Mouse (Mus musculus): ENCODE results near the gene Suv39h2. TPM values are rescaled to one million over a fixed set of nuclear protein-coding genes. Genes with fewer than 3 reads are reported as not detected.
A peak's percentile ranks its signal among the peaks of the same experiment; 100 is the strongest.

The Suv39h2 gene
- total and polyA plus RNA-seq, 3 experiments: 13.9 to 16.0 TPM; not detected in 1

DNA sequence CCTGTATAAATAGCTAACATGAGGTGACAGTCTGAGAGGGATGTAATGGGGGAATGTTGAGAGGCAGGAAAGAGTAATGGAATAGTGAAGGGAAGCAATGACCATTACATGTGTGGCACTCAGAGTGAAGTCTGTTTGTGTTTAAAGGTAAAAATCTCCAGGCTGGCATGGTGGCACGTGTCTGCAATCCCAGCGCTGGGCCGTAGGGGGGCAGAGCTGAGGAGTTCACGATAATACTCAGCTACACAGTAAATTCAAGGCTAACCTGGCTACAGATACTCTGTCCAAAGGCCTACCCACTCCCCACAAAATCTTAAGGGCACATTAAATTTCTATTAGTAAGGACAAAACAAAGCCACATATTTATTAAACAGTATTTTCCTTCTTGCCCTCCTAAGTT lies 18.2 kb downstream of the Suv39h2 start:
- H3K36me3 ChIP-seq (ENCODE audit: control insufficient read depth in 1 of 2, insufficient read depth in 2 of 2, low read length in 2 of 2): peaks cover 3 to 15% of the 10 kb centered on the region in 2 experiments; a peak in 3 of 4 replicates
- H3K4me1 ChIP-seq (ENCODE audit: control insufficient read depth in 1 of 2, insufficient read depth in 2 of 2, low read length in 2 of 2): no peaks in the 10 kb centered on the region
- H3K27me3 ChIP-seq (ENCODE audit: control insufficient read depth in 1 of 2, insufficient read depth in 2 of 2, low read length in 2 of 2): no peaks in the 10 kb centered on the region
- peak; percentile 21 for DNase-seq (ENCODE audit: low read depth, low spot score)
- no peak overlapping the region for H3K4me3 ChIP-seq (ENCODE audit: control insufficient read depth in 1 of 2, insufficient read depth in 1 of 2, low read depth in 2 of 2, low read length in 2 of 2)
- TF ChIP-seq ETS1 (IDR thresholded peaks at IDR 0.05; ENCODE audit: low read depth, low read length): no peak
- TF ChIP-seq CTCF (IDR thresholded peaks at IDR 0.05 in 2 of 3, conservative IDR thresholded peaks at IDR 0.05 in 1 of 3; ENCODE audit: control insufficient read depth in 1 of 3, insufficient read depth in 1 of 3, low read depth in 2 of 3, low read length in 3 of 3, poor library complexity in 1 of 3, severe bottlenecking in 1 of 3): peak in 2 of 3 experiments; percentile 4 to 25; a peak in 2 of 6 replicates
- TF ChIP-seq RCOR1 (IDR thresholded peaks at IDR 0.05; ENCODE audit: low read depth, low read length): no peak
- no peak for TF ChIP-seq ZC3H11A (IDR thresholded peaks at IDR 0.05; ENCODE audit: low read depth, low read length)
- H3K9ac ChIP-seq (ENCODE audit: control insufficient read depth, low read depth, low read length, poor library complexity, severe bottlenecking): no peak overlapping the region
- H3K27ac ChIP-seq (ENCODE audit: control insufficient read depth, low read depth, low read length): no peak overlapping the region
- H3K9me3 ChIP-seq (replicated peaks; ENCODE audit: insufficient read depth, low read length): no peaks in the 10 kb centered on the region
- no peaks in the 10 kb centered on the region for H3K79me2 ChIP-seq (ENCODE audit: control insufficient read depth, insufficient read depth, low read length, poor library complexity)

DNA sequence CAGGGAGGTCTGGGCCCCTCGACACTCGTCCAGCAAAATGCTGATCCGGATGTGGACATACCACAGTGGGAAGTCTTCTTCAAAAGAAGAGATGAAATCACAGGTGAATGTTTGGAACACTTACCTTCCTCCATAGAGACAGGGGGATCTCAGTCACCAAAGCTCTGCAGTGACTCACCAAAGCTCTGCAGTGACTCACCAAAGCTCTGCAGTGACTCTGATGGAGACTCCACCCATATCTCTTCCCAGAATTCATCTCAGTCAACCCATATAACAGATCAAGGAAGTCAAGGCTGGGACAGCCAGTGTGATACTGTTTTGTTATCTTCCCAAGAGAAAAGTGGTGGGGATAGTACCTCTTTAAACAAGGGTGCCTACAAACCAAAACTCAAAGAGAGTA lies 21.7 kb downstream of the Suv39h2 start:
- Histone ChIP-seq H3K79me2 (ENCODE audit: control insufficient read depth, insufficient read depth, low read length, poor library complexity) (no peaks in the 10 kb centered on the region), H3K9ac (ENCODE audit: control insufficient read depth, low read depth, low read length, poor library complexity, severe bottlenecking) (no peak overlapping the region), H3K27ac (ENCODE audit: control insufficient read depth, low read depth, low read length) (no peak overlapping the region), H3K36me3 (ENCODE audit: control insufficient read depth in 1 of 2, insufficient read depth in 2 of 2, low read length in 2 of 2) (peaks cover 2 to 3% of the 10 kb centered on the region in 2 experiments; a peak in 3 of 4 replicates), H3K27me3 (ENCODE audit: control insufficient read depth in 1 of 2, insufficient read depth in 2 of 2, low read length in 2 of 2) (no peaks in the 10 kb centered on the region), H3K9me3 (replicated peaks; ENCODE audit: insufficient read depth, low read length) (no peaks in the 10 kb centered on the region), H3K4me3 (ENCODE audit: control insufficient read depth in 1 of 2, insufficient read depth in 1 of 2, low read depth in 2 of 2, low read length in 2 of 2) (no peak overlapping the region), H3K4me1 (ENCODE audit: control insufficient read depth in 1 of 2, insufficient read depth in 2 of 2, low read length in 2 of 2) (no peaks in the 10 kb centered on the region)
- peak; percentile 29 for DNase-seq (ENCODE audit: low read depth, low spot score)
- TF ChIP-seq RCOR1 (IDR thresholded peaks at IDR 0.05; ENCODE audit: low read depth, low read length) (no peak), MAZ (IDR thresholded peaks at IDR 0.05; ENCODE audit: low read depth, low read length) (no peak), MAX (IDR thresholded peaks at IDR 0.05; ENCODE audit: low read length) (no peak), ZC3H11A (IDR thresholded peaks at IDR 0.05; ENCODE audit: low read depth, low read length) (no peak), GATA1 (IDR thresholded peaks at IDR 0.05; ENCODE audit: low read depth, low read length) (no peak), TBP (IDR thresholded peaks at IDR 0.05; ENCODE audit: low read depth, low read length) (no peak), USF1 (IDR thresholded peaks at IDR 0.05; ENCODE audit: low read depth, low read length) (no peak), TCF12 (IDR thresholded peaks at IDR 0.05; ENCODE audit: low read depth, low read length) (no peak), NRF1 (IDR thresholded peaks at IDR 0.05; ENCODE audit: insufficient read depth, low read depth, low read length, poor library complexity, severe bottlenecking) (no peak), TAL1 (IDR thresholded peaks at IDR 0.05; ENCODE audit: low read length) (no peak), ZMIZ1 (IDR thresholded peaks at IDR 0.05; ENCODE audit: low read depth, low read length) (no peak), MEF2A (IDR thresholded peaks at IDR 0.05; ENCODE audit: extremely low read depth, insufficient replicate concordance, low read depth, low read length, poor library complexity, severe bottlenecking) (no peak), JUND (IDR thresholded peaks at IDR 0.05; ENCODE audit: low read depth, low read length) (no peak)
